Mouse (Mus musculus): ENCODE results near the gene Fgf12.

The Fgf12 gene

DNA sequence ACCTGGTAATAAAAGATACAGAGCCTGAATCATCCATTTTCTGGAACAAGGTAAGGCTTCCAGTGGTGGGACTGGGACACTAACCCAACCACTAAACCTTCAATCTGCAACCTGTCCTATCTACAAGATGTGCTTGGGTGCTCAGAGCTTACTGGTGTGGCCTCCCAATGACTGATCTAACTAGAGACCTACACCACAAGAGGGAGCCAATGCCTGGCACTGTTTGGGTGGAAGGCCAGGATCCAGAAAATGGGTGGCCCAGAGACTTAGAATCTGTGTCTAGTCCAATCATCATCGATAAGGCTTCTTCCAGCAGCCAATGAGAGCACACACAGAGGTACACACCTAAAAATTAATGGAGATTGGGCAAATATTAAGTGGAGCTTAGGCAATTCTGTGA is 414.9 kb downstream of the Fgf12 start:
- DNase-seq (ENCODE audit: extremely low spot score, low read depth, low spot score), result no peak

GRCm38 (mm10) chr16:28336700-28337099 is 416.2 kb downstream of the Fgf12 start:
- no peak for DNase-seq (ENCODE audit: extremely low spot score, low read depth, low spot score)

GRCm38 (mm10) chr16:28335025-28335424 is 417.8 kb downstream of the Fgf12 start:
- no peak for DNase-seq (ENCODE audit: extremely low spot score, low read depth, low spot score)

DNA sequence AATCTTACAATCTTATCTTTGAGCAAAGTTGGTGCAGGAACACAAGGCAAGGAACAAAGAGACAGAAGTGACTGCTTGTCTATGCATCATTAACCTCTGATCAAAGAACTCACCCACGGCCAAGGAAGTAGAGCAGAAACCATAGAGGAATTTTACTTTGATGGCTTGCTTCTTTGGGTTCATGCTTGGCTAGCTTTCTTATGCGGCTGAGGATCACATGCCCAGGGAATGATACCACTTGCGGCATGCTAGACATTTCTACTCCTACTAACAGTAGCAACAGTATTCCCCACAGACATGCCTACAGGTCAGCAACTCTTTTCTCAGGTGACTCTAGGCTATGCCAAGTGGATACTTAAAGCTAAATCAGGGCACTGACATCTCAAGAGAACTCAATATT is 429.3 kb downstream of the Fgf12 start:
- no peak for DNase-seq (ENCODE audit: extremely low spot score, low read depth, low spot score)

DNA sequence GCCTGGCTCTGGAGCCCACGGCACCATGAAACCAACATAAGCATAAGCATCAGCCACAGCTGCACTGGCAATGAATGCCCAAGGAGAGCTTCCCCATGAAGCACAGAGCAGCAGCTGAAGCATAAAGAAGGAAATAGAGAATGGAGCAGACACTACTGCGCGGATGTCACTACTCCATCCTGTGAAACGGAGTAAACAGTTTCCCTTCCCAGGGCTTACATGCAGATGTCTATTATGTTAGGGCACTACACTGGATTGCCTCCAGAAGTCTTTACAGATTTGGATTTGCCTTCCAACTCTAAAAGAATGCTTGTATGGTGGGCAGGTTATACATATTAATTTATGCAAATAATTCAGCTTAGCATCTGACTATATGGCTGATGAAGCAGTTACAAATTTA is 441.2 kb downstream of the Fgf12 start:
- no peak for DNase-seq (ENCODE audit: extremely low spot score, low read depth, low spot score)

DNA sequence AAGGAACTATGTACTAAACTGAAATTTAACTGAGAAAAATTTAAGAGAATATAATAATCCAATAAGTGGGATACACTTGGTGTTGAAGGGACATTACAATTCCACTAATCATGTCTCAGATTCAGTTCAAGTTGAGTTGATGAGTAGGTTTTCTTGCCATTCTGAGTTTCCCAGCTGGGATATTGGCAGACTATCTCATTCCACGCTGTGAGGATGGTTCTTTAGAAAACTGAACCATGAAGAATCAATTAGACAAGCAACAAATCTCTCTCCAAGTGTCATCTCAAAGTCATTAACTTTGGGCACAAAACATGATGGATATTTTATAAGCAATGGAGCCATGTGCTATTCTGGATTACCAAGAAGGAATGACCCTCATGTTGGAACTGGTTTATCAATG is 449.0 kb downstream of the Fgf12 start:
- no peak for DNase-seq (ENCODE audit: extremely low spot score, low read depth, low spot score)

DNA sequence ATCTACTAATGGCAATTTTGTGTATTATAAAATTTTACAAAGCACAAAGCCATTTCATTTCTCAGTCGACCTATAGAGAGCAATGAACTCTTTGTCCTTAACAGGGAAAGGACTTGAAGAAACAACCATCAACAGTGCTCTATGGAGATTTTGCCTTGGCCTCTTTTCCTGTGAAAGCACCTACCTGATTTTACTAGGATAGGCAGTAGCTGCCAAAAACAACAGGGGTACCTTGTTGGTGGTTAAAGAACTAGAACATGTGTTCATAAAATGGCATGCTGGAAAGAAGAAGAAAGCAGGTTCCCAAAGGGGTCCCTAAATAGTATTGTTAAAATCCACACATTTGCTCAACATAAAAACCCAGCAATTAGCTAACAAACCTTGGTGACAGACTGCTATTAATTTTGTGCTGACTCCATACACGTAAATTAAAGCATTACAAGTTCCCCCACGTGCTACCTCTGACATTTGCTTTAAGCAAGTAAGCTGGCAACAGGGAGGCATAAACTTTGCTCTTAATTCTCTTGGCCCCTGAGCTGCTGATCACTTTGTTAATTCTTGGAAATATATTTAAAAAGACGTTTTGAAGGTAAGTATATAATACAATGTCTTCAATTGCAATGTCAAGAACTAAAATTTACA is 463.1 kb downstream of the Fgf12 start:
- DNase-seq (ENCODE audit: extremely low spot score, low read depth, low spot score), result no peak

- no peak for DNase-seq (ENCODE audit: extremely low spot score, low read depth, low spot score)
Measured at GRCm38 (mm10) chr16:28257904-28258303, 495.0 kb downstream of the Fgf12 start.

DNA sequence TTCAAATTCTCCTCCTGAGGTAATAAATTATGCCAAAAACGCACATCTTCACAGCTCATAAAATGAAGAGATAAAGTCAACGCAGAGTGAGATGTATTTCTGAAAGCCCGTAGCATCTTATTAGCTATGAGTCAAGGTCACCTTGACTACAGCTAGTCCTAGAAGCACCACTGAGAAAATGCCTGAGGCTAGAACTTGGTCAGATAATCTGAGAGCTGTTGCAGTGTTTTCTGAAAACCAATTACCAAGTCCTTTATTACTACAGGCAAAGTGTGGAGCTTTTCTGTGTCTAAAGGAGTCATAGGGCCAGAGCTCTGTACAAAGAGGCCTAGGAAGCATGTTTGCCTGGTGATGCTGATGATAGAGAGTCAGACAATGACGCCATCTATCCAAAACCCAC is 498.6 kb downstream of the Fgf12 start:
- no peak for DNase-seq (ENCODE audit: extremely low spot score, low read depth, low spot score)

DNA sequence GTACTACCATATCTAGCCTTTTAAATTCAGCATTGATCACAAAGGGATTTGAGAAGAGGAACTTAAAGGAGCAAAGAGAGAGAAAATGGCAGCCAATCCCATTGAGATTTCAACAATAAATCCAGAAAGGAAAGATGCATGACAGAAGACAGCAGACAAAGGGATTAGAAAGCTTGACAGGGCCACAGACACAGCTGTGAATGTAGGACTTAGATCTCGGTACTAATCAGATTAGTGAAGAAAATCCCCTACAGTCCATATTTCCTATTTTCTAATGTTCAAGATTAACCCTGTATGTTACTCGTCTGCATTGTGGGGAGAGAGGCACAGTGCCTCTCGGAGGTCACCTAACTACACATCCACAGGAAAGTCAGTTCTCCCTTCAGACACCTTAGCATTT is 500.9 kb downstream of the Fgf12 start:
- DNase-seq (ENCODE audit: extremely low spot score, low read depth, low spot score), result no peak

- no peak for DNase-seq (ENCODE audit: extremely low spot score, low read depth, low spot score)
Measured at GRCm38 (mm10) chr16:28242867-28243649, 509.8 kb downstream of the Fgf12 start.

- DNase-seq (ENCODE audit: extremely low spot score, low read depth, low spot score), result no peak
Measured at GRCm38 (mm10) chr16:28239382-28239781, 513.5 kb downstream of the Fgf12 start.

GRCm38 (mm10) chr16:28238019-28238868 is 514.6 kb downstream of the Fgf12 start:
- DNase-seq (ENCODE audit: extremely low spot score, low read depth, low spot score), result peak; percentile 12

- no peak for DNase-seq (ENCODE audit: extremely low spot score, low read depth, low spot score)
Measured at GRCm38 (mm10) chr16:28215930-28216329, 536.9 kb downstream of the Fgf12 start.

- no peak for DNase-seq (ENCODE audit: extremely low spot score, low read depth, low spot score)
Measured at GRCm38 (mm10) chr16:28212411-28212810, 540.5 kb downstream of the Fgf12 start.

GRCm38 (mm10) chr16:28156443-28156842 is 596.4 kb downstream of the Fgf12 start:
- DNase-seq (ENCODE audit: extremely low spot score, low read depth, low spot score), result no peak

DNA sequence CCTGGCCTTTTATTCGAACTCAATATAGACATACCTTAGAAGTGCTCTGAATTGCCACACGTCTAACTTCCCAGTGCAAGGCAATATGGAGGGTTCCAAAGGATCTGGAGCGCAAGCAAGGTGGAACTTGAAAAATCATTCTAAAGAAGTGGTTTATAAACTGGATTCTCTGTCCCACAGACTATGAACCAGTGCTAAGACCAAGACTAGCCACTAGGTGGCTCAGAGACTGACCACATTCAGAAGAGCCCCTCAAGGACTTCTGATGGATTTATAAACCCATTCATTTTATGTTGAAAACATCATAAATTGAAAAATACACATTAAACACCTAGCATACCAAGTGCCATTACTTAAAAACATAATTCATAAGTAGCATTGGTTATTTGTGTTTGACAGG is 611.9 kb downstream of the Fgf12 start:
- DNase-seq (ENCODE audit: extremely low spot score, low read depth, low spot score), result no peak

GRCm38 (mm10) chr16:28127006-28127405 is 625.9 kb downstream of the Fgf12 start:
- no peak for DNase-seq (ENCODE audit: extremely low spot score, low read depth, low spot score)
